Mouse (Mus musculus) brain, adult 2 months (tissue): ENCODE results near the gene Dnah11.
A peak's percentile ranks its signal among the peaks of the same experiment; 100 is the strongest.

Source experiments
- DNase-seq: peaks from one replicate; pipeline ENCODE4 v3.0.0; 2011; ENCODE audit warnings: low read depth, low spot score

Dnah11 gene

DNA sequence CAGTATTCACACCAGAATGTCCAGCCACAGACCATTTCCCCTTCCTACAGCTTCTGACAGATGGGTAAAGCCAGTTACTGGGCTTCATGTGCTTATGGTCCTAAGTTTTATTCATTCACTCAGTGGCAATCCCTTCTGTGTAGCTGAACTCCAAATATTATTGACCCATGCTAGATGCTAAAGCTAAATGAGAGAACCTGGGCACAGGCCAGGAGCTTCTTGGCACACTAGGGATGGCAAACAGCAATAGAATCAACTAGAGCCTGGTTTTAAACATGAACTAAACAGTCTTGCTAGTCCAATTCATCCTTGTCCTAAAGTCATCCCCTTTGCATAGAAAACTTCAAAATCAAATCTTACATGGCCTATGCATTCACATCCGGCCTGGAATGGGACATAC, 113.6 kb downstream of the Dnah11 start:
- no peak for DNase-seq

DNA sequence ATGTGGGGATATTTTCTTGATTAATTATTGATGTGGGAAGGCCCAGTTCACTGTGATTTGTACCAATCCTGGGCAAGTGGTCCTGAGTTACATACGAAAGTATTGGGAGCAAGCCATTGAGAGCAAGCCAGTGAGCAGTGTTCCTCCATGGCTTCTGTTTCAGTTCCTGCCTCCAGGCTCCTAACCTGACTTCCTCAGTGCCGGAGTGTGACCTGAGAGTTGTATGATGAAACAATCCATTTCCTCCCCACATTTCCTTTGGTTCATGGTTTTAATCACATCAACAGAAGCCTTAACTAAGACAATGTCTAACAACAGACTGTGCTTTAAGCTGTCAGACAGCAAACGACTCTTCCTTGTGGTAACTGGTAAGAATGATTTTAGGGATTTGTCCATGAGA, 114.0 kb downstream of the Dnah11 start:
- no peak for DNase-seq

DNA sequence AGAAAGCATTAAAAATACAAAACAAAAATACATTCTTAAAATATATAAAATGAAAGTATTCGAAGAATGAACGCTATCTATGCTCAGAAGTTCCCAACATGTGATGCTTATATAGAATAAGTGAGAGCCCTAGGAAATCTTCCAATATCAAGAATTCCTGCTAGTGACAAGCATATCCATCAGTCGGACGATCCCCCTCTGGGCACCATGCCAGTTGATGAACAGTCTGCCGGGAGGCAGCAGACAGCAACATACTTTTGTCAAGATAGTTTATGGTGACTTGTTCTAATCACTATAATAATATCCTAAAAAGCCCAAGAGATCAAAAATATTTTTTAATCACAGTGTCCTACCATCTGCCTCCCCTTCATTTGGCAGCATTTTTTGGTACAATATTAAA, 114.7 kb downstream of the Dnah11 start:
- DNase-seq, result no peak

DNA sequence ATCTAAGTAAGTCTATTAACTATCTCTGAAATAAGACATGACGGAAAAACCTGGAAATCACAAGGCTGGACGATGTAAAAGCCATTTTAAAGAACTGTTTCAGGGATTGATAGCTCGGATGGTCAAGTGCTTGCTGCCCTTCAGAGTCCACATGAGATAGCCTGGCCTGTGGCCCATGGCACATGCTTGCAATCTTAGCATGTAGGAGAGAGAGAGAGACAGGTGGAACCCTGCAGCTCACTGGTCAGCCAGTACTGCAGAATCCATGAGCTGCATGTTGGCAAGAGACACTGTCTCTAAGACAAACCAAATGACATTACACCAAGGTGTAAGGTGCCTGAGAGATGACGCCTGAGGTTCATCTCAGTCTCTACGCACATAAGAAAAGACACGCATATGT, 118.4 kb downstream of the Dnah11 start:
- no peak for DNase-seq

DNA sequence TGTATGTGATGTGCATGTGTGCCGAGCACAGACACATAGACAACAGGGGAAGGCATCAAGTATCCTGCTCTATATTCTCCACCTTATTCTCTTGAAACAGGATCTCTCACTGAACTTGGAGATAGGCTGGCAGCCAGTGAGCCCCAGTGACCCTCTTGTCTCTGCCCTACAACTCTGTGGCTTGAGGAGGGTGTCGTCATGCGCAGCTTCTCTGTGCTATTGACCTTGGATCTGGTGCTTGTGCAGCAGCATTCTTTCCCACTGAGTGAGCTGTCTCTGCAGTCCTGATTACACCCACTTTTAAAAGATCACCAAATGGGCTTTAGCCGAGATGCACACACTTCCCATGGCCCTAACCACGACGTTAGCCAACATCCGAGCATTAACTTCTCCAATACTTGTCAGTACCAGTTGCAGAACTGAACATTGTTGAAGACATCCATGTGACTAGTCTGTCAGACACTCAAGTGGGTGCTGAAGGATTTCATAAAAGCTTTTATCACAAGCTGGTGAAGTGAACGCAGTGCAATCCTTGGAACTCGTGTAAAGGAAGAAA, 120.3 kb downstream of the Dnah11 start:
- no peak for DNase-seq

DNA sequence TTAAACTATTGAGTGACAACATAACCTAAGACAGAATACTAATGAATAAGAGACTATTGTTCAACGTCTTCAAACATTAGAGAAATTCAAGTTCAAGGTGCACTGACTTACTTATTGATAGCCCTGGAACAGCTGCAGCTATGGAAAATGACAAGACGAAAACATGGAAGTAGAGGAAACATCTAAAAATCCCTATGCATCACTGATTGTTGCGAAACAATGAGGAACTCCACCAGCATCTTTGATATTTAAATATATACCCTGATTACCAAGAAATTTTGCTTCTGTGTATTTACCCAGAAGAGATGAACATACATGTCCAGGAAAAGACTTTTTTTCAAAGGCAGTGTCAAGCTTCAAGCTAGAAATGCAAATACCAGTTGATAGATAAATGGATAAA, 122.0 kb downstream of the Dnah11 start:
- no peak for DNase-seq

DNA sequence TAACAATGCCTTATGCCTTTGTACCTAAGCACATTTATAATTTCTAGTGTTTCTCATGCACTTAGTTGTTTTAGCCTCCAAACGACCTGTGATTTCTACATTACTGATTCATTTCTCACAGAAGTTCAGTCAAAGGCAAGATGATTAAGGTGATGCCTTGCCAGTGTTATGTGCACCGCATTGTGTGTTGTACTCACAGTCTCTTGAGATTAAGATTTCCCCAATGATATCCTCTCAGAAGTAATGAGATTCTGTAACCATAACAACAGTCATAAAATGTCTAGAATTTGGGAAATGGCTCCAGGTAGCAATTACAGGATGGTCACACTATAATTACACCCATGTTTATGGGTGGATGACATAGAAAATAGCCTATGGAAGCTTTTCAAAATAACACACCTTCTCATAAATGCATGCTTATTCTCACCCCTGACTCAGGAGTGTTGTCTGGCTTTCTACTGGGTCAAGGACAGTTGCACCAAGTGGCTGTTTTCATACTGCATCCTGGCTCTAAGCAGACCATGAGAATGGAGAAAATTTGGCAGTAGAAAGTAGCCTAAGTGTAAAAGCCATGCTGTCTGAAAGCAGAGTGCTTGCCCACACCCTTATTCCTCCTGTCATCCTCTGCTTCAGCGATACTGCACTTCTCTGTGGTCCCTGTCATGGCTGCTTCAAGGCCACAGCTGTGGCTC, 126.5 kb downstream of the Dnah11 start:
- no peak for DNase-seq

DNA sequence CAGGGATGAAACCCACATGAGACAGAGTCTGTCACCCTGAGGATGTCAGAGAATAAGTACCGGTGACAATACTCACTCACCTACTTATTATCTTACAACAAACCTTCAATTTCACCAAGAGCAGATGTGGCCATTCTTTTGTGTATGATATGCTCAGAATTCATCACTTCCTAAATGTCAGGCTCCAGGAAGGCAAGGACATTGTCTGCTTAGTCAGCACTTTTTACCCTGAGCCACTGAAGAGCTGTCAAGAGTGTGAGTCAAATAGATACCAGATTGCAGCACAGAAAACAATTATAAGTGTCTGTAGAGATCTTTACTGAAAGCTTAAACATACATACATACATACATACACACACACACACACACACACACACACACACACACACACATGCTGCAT, 127.2 kb downstream of the Dnah11 start:
- DNase-seq, result no peak

DNA sequence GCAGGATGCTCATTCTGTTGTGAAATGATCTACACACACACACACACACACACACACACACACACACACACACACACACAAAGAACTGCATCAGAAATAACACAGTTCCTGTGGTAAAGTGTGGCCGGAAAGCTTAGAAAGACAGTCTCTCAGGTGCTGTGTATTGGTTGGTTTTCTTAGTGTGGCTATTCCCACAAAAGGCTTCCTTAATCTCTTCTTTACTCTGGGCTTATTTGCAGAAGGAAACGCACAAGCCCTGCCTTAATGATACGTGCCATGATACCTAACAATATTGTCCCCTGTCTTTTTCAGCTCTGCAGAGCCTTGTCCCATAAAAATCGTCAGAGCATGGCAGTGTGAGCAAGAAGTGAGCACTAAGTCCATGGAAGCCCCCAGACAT, 130.1 kb downstream of the Dnah11 start:
- DNase-seq, result no peak

DNA sequence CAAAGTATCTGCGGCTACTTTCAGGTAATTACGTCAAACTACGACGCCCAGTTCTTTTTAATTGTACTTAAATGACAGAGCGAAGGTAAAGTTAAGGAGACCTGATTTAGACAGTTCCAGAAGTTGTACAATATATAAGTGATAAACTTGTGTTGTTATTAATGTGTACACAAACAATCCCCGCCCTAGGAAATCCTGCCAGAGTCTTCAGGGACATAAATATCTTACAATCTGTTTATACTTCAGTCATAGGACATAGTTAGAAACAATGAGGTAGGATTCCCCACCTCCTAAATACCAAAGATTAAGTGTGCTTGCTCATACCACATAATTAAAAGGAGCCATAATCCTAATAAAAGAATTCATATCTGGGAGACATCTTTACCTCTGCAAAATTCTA, 136.5 kb downstream of the Dnah11 start:
- no peak for DNase-seq

DNA sequence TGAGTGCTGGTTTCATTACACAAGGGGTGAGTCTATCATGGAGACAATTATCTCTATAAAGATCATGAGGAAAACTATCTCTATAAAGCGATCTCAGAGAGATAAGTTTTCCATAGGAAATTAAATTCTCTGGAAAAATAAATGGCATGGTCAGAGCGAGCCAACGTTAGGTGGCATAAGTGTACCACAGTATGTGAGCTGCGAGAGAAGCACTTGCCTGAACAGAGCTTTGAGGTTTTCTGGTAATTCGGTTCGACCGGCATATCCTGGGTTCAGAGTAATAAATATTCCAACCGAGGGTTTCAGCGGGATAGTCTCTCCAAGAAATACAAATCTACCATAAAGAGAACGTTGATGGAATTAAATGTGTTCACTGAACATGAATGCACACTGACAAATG, 142.0 kb downstream of the Dnah11 start:
- peak; percentile 83 for DNase-seq

DNA sequence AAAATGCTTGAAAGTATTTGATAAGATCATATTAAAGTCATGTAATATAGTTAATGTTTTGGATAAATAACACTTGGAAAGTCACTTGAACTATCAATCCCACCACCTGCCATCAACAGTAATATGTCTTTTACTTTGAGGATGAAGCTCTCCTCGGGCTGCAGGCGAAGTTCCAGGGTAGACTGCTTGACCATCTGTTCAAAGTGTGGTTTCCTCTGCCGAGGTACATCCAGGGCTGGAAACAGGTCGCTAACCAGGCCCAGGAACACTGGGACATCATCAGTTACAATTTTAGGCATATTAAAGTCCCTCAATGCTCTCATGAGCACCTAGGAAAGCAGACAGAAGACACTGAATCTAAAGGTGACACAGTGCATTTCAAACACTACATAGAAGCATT, 153.5 kb downstream of the Dnah11 start:
- DNase-seq, result peak; percentile 29

DNA sequence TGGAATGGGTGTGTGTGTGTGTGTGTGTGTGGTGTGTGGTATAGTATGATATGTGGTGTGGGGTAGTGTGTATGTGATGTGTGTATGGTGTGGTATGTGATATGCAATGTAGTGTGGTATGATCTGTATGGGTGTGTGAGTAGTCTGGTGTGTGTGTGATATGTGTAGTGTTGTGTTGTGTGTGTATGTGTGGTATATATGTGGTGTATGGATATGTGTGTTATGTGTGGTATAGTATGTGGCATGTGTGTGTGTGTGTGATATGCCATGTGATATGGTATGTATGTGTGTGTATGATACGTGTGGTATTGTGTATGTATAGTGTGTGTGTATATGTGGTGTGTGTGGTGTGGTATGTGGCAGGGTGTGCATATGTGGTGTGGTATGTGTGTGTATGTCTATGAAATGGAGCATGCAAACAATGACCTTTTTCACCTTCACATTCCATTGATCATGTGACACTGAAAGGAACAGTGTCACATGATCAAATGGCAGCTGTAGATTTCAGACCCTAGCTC, 155.7 kb downstream of the Dnah11 start:
- DNase-seq, result no peak

DNA sequence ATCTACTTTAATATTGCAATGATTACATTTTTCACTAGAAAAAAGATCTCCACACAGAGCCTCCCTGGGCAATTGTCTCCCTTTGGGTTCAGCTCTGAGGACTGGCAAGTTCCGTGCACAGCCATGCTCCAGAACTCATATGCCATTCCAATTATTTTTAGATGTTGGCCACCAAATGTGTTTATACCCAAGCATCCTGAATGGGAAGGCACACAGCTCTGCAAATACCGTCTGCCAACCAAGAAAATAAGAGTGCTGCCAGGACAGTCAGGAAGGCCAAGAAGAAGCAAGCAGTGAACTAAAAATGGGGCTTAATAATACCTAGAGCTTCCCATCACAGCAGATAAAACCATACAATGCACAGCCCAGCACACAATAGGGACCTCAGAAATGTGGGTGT, 156.6 kb downstream of the Dnah11 start:
- DNase-seq, result peak; percentile 94

DNA sequence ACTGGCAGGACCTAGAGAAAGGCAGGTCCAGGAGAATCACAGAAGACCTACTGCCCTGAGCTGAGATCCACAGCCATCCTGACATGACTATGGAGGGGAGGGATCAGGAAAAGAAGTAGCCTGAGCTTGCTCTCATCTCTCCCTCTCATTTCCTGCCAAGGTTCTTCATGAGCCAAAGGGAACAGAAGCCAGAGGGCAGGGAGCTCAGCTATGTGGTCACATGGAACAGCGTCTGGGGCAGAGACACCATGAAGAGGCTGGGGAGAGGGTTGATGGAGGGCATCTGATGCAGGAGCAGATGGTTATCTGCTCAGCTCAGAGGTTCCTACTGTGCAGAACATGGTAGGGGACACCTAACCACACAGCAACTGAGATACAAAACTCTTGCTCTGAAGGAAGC, 163.9 kb downstream of the Dnah11 start:
- peak; percentile 86 for DNase-seq

DNA sequence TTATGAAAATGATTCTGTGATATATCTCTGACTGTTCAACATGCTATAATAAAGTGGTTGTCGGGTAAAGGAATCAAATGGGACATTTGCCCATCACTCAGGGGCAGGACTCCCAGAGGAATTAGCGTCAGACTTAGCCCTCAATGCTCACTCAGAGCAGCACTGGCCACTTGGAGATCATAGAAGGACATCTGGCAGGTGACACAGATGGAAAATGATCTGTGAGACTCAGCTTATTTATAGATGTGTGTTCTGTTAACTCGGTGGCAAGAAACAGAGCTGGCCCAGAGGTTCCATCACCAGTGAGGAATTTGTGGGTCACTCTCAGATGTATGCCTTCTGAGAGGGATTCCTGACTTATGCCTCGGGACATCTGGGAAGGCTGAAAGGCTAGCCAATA, 173.1 kb downstream of the Dnah11 start:
- DNase-seq, result no peak

DNA sequence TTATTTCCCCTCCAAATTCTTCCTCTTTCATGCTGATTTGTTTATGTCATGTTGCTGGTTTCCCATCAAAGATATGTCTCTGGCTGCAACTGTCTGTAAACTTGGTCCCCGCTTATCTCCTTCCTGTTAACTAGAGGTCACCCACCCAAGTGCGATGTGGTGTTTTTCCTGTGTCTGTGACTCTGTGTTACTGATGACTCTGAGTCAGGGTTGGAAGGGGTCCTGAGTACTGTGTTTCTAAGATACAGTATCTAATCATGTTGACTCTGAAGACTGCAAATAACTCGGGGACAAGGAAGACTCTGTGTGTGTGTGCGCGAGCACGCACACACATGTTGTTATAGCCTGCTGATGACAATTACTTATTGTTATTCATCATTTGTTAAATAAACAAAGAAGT, 179.9 kb downstream of the Dnah11 start:
- DNase-seq, result no peak

DNA sequence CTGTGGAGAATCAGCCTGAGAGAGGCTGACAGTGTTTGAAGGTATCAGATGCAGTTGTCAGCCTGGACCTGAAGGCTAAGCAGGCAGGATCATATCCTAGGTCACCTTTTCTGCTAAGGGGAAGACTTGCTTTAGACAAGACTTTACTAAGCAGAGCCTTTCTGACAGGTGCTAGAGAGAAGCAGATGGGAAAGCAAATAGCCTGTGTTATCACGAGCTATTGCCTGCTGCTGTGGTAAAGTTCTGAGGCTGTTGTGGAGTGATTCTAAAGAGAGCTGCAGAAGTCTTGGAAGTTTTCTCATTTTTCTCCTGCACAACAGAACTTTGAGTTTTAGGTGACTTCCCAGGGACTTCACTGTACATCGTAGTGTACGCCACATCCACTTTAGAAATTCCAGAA, 185.0 kb downstream of the Dnah11 start:
- no peak for DNase-seq

DNA sequence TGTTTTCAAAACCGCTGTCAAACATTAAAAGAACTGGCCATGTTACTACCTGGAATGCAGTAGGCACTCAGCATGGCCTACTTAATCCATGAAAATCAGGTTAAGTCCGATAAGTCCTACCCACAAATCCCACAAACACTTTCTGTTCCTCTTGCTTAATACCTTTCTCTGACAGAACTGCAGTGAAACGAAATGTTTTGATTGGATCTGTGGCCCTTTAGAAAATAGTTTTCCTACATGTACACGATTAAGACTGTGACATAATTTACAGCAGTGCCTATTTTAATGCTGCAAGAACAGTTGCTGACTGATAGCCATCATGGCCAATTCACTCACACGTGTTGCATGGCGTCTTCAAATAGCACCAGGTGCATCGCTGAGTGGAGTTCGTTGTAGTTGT, 186.9 kb downstream of the Dnah11 start:
- DNase-seq, result no peak

DNA sequence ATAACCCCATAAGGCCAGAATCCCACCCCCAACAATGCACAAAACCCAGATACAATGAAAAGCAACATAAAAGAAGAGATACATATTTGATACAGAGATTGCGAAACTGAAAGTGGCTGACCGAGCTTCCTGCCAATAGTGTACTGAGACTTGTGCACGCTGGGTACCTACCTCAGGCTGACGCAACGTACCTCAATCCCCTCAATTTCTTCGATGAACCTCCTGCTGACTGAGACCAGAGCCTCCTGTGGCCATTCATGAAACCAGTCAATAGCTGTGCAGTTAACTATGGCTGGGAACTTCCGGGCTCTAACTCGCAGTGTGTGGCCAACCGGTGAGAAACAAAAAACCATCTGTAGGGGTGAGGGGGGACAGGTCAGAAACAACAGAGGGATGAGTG, 203.9 kb downstream of the Dnah11 start:
- no peak for DNase-seq

DNA sequence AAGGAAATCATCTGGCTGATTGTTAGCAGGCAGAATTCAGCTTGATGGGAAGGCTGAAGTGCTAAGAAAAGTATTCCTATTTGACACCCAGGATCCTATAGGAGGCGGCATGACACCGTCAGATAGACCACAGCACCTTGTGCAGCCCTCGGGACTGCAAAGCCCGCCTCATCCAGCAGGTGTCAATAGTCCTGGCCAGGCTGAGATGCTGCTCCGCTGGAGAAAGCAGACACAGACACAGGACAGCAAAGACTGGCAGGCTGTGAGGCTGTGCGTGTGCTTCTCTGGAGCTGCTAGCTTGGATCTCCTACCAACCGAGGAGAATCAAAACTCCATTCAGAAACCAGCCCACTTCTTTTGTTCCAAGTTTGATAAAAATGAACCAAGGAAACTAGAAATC, 205.3 kb downstream of the Dnah11 start:
- peak; percentile 92 for DNase-seq

DNA sequence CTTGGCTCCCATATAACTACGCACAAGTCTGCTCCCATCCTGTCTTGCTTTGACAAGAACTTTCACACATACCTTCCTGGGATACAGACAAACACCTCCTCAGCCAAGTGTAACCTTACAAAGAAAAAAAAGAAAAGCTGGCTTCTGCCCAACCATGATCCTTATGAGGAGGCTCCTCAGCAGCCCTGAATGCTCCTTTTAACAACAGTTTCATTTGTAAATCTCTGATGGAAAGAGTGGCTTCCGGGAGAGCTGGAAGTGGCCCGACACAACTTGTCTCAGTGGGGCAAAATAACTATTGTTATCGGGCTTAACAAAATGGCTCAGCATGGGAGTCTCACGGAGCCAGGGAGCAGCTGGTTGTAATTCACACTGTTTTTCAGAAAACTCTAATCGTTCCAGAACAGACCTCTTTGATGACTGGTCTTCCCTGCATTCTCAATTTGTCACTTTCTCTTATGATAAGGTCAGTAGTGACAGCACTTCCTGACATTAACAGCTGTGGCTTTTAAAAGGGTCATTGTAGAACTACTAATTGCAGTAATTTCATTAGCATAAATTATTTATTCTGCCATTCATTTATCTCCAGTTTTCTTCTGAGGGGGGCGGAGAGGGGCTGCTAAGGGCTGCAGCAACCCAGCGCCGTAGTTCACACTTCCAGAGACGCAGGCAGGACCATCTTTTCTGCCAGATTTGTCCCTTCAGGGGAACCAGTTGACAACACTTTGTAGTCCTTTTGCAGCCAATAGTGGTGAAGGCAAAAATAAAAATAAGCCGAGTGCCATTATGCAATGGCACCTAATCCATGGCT, 209.6 kb downstream of the Dnah11 start:
- DNase-seq, result peak; percentile 34

DNA sequence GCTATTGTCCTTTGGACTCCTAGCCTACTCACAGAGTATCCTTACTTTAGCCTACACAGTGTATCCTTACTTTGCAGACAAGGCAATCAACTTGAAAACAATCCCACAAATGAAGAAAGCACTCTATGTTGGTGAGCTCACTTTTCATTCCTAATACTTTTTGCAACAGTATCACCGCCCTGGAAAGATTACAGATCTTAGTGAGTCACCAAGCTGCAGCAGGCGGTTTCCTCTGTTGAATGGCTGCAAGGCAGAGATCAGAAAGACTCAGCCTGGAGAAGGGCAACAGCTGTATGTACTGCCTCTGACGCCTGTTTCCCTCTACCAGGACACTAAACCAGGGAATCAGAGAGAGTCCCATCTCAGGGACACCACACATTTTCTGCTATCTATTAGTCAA, 218.5 kb downstream of the Dnah11 start:
- peak; percentile 13 for DNase-seq
